Mouse (Mus musculus) embryonic facial prominence, embryonic 12.5 days (tissue): ENCODE results near the gene Apobec2. TPM values are rescaled to one million over a fixed set of nuclear protein-coding genes. Genes with fewer than 3 reads are reported as not detected.

Source experiments
- ATAC-seq: fragments of 200-750 bp; cut with Nextera tagmentation; 2 replicates; pipeline ENCODE4 v1.8.0; 2017; ENCODE audit not compliant: insufficient number of reproducible peaks, insufficient read depth, low FRiP score, low TSS enrichment
- H3K27ac ChIP-seq: fragments of 300-500 bp; sonication (generic); 2 replicates; pipeline ENCODE4 v1.5.1; 2016; ENCODE audit warnings: mild to moderate bottlenecking
- H3K27me3 ChIP-seq: fragments of 300-500 bp; sonication (generic); 2 replicates; pipeline ENCODE4 v1.6.1; 2016; ENCODE audit warnings: mild to moderate bottlenecking, moderate library complexity
- H3K36me3 ChIP-seq: fragments of 300-500 bp; sonication (generic); 2 replicates; pipeline ENCODE4 v1.6.1; 2016; ENCODE audit warnings: mild to moderate bottlenecking
- H3K4me1 ChIP-seq: fragments of 300-500 bp; sonication (generic); 2 replicates; pipeline ENCODE4 v1.6.1; 2016
- H3K4me2 ChIP-seq: fragments of 300-500 bp; sonication (generic); replicated peaks from 2 replicates; pipeline ENCODE4 v1.6.1; 2016; ENCODE audit warnings: mild to moderate bottlenecking, moderate library complexity
- H3K4me3 ChIP-seq: fragments of 300-500 bp; sonication (generic); 2 replicates; pipeline ENCODE4 v1.5.1; 2016; ENCODE audit warnings: mild to moderate bottlenecking
- H3K9ac ChIP-seq: fragments of 300-500 bp; sonication (generic); 2 replicates; pipeline ENCODE4 v1.6.1; 2016; ENCODE audit warnings: mild to moderate bottlenecking, moderate library complexity
- H3K9me3 ChIP-seq: fragments of 300-500 bp; sonication (generic); 2 replicates; pipeline ENCODE4 v1.6.1; 2016; ENCODE audit warnings: mild to moderate bottlenecking, moderate library complexity
- WGBS: fragments of 180-500 bp; shearing (Covaris S2); methylation state at CpG from one replicate; pipeline ENCODE4 v1.1.7; 2016; 5-methylcytosine and 5-hydroxymethylcytosine counted together
- polyA plus RNA-seq: library from polyadenylated mRNA; unstranded; fragments of >200 nt; fragmentation: Nextera tagmentation; extraction: Ambion mirVana; gene quantifications from 2 replicates; pipeline ENCODE4 v1.2.1, GENCODE M21; 2016

Apobec2 gene
- polyA plus RNA-seq, 1 experiment from 2014 or later: 5.7 TPM

GRCm38 (mm10) chr17:48417521-48417920, 15.2 kb downstream of the Apobec2 start:
- H3K27me3 ChIP-seq: no peaks in the 10 kb centered on the region
- H3K27ac ChIP-seq: no peak overlapping the region
- no peaks in the 10 kb centered on the region for H3K9me3 ChIP-seq
- H3K4me2 ChIP-seq: no peak overlapping the region
- WGBS: 89% methylated on average over 6 of the region's 6 CpGs
- no peaks in the 10 kb centered on the region for H3K4me1 ChIP-seq
- no peak for ATAC-seq
- peaks cover 38% of the 10 kb centered on the region for H3K36me3 ChIP-seq
- no peak overlapping the region for H3K9ac ChIP-seq
- H3K4me3 ChIP-seq: no peak overlapping the region

GRCm38 (mm10) chr17:48416425-48417195, 16.1 kb downstream of the Apobec2 start:
- Histone ChIP-seq H3K9me3 (no peaks in the 10 kb centered on the region), H3K36me3 (peaks cover 43% of the 10 kb centered on the region), H3K4me2 (no peak overlapping the region), H3K27ac (no peak overlapping the region), H3K9ac (no peak overlapping the region), H3K4me1 (no peaks in the 10 kb centered on the region; the same call in 1 of the 2 replicates), H3K4me3 (no peak overlapping the region), H3K27me3 (no peaks in the 10 kb centered on the region)
- ATAC-seq: no peak
- WGBS: 90% methylated on average over 14 of the region's 14 CpGs

- Histone ChIP-seq H3K36me3 (peaks cover 43% of the 10 kb centered on the region), H3K4me3 (no peak overlapping the region), H3K4me1 (peaks cover 4% of the 10 kb centered on the region), H3K9me3 (no peaks in the 10 kb centered on the region), H3K27me3 (no peaks in the 10 kb centered on the region), H3K9ac (no peak overlapping the region), H3K4me2 (no peak overlapping the region), H3K27ac (no peak overlapping the region)
- ATAC-seq: no peak
- 78% methylated on average over 7 of the region's 7 CpGs for WGBS
These were observed 16.7 kb downstream of the Apobec2 start for GRCm38 (mm10) chr17:48416011-48416410.

- Histone ChIP-seq H3K27me3 (no peaks in the 10 kb centered on the region), H3K9ac (peak overlapping the region; percentile 68), H3K27ac (0 out of 2 replicates have a peak overlapping the region, but pooled peaks have one; percentile 100), H3K36me3 (peaks cover 35% of the 10 kb centered on the region), H3K4me2 (peak overlapping the region; percentile 65), H3K9me3 (no peaks in the 10 kb centered on the region), H3K4me3 (peak overlapping the region; percentile 79), H3K4me1 (peaks cover 15% of the 10 kb centered on the region)
- no peak for ATAC-seq
- 56% methylated on average over 8 of the region's 8 CpGs for WGBS
These were observed 21.5 kb downstream of the Apobec2 start for GRCm38 (mm10) chr17:48411241-48411640.

GRCm38 (mm10) chr17:48410299-48410785, 22.4 kb downstream of the Apobec2 start:
- Histone ChIP-seq H3K4me2 (peak overlapping the region; percentile 65), H3K9ac (peak overlapping the region; percentile 68), H3K4me1 (peaks cover 15% of the 10 kb centered on the region), H3K27me3 (no peaks in the 10 kb centered on the region), H3K36me3 (peaks cover 29% of the 10 kb centered on the region), H3K27ac (peak overlapping the region; percentile 100), H3K4me3 (peak overlapping the region; percentile 79), H3K9me3 (no peaks in the 10 kb centered on the region)
- ATAC-seq: 0 out of 2 replicates have a peak, but pooled peaks have one; percentile 2
- WGBS: under 1% methylated on average over 13 of the region's 13 CpGs

- under 1% methylated on average over 84 of the region's 84 CpGs for WGBS
These were observed 23.1 kb downstream of the Apobec2 start, which contains the start of the genes Nfya and Oard1 for GRCm38 (mm10) chr17:48409380-48410298. Gene Nfya (minus strand): TSS chr17:48409906. Gene Oard1 (plus strand): TSS chr17:48410014.

GRCm38 (mm10) chr17:48408526-48409291, 24.0 kb downstream of the Apobec2 start:
- under 1% methylated on average over 47 of the region's 47 CpGs for WGBS
- H3K4me2 ChIP-seq: peak overlapping the region; percentile 76
- H3K4me1 ChIP-seq: peaks cover 15% of the 10 kb centered on the region
- peak overlapping the region; percentile 100 for H3K27ac ChIP-seq
- H3K4me3 ChIP-seq: peak overlapping the region; percentile 79
- H3K27me3 ChIP-seq: no peaks in the 10 kb centered on the region
- H3K9ac ChIP-seq: peak overlapping the region; percentile 93
- ATAC-seq: peak; percentile 19; the same call in 1 of the 2 replicates
- no peaks in the 10 kb centered on the region for H3K9me3 ChIP-seq
- H3K36me3 ChIP-seq: peaks cover 12% of the 10 kb centered on the region

More at GRCm38 (mm10) chr17:48409380-48410298, 23.1 kb downstream of the Apobec2 start, which contains the start of the genes Nfya and Oard1:
- H3K27ac ChIP-seq: peak within 1 kb of the TSS; percentile 100
- peak; percentile 97 for ATAC-seq
- H3K4me1 ChIP-seq: peaks cover 15% of the 10 kb centered on the region
- H3K9me3 ChIP-seq: no peaks in the 10 kb centered on the region
- no peaks in the 10 kb centered on the region for H3K27me3 ChIP-seq
- H3K4me3 ChIP-seq: peak within 1 kb of the TSS; percentile 79
- H3K9ac ChIP-seq: peak within 1 kb of the TSS; percentile 93
- peak within 1 kb of the TSS; percentile 76 for H3K4me2 ChIP-seq
- H3K36me3 ChIP-seq: peaks cover 22% of the 10 kb centered on the region

- no peaks in the 10 kb centered on the region for H3K27me3 ChIP-seq
- H3K4me1 ChIP-seq: peaks cover 15% of the 10 kb centered on the region
- ATAC-seq: no peak
- peaks cover 9% of the 10 kb centered on the region for H3K36me3 ChIP-seq
- H3K9me3 ChIP-seq: no peaks in the 10 kb centered on the region
- H3K4me3 ChIP-seq: peak overlapping the region; percentile 79
- peak overlapping the region; percentile 100 for H3K27ac ChIP-seq
- WGBS: 10% methylated on average over 8 of the region's 8 CpGs
- peak overlapping the region; percentile 76 for H3K4me2 ChIP-seq
- H3K9ac ChIP-seq: peak overlapping the region; percentile 93
These were observed 24.7 kb downstream of the Apobec2 start for GRCm38 (mm10) chr17:48407910-48408525.

GRCm38 (mm10) chr17:48407154-48407553, 25.6 kb downstream of the Apobec2 start:
- H3K4me2 ChIP-seq: peak overlapping the region; percentile 76
- H3K27ac ChIP-seq: no peak overlapping the region
- 89% methylated on average over 4 of the region's 4 CpGs for WGBS
- peaks cover 15% of the 10 kb centered on the region for H3K4me1 ChIP-seq
- ATAC-seq: no peak
- no peaks in the 10 kb centered on the region for H3K9me3 ChIP-seq
- no peaks in the 10 kb centered on the region for H3K27me3 ChIP-seq
- H3K9ac ChIP-seq: no peak overlapping the region
- H3K36me3 ChIP-seq: peaks cover 6% of the 10 kb centered on the region; the same call in 1 of the 2 replicates
- H3K4me3 ChIP-seq: no peak overlapping the region

- 75% methylated on average over 1 of the region's 1 CpGs for WGBS
- no peak for ATAC-seq
- H3K9me3 ChIP-seq: no peaks in the 10 kb centered on the region
- H3K4me1 ChIP-seq: peaks cover 11% of the 10 kb centered on the region
- peaks cover 9% of the 10 kb centered on the region for H3K36me3 ChIP-seq
- H3K4me2 ChIP-seq: no peak overlapping the region
- no peak overlapping the region for H3K9ac ChIP-seq
- no peak overlapping the region for H3K4me3 ChIP-seq
- no peaks in the 10 kb centered on the region for H3K27me3 ChIP-seq
- no peak overlapping the region for H3K27ac ChIP-seq
These were observed 28.0 kb downstream of the Apobec2 start for GRCm38 (mm10) chr17:48404706-48405105.
